Mouse (Mus musculus) G1E (cell line): ENCODE data around the gene Cnpy4.

Experiments
- CTCF ChIP-seq: IDR thresholded peaks from 2 replicates; pipeline ENCODE4 v1.5.1; 2012; ENCODE audit warnings: low read depth, low read length, inconsistent platforms, mixed read lengths
- GATA1 ChIP-seq: IDR thresholded peaks from 2 replicates; pipeline ENCODE4 v1.6.1; 2012; ENCODE audit warnings: borderline replicate concordance, low read length, inconsistent platforms, mixed read lengths
- TAL1 ChIP-seq: conservative IDR thresholded peaks from 2 replicates; pipeline ENCODE4 v1.6.1; 2012; ENCODE audit warnings: low read depth, low read length, inconsistent platforms, mixed read lengths

DNA sequence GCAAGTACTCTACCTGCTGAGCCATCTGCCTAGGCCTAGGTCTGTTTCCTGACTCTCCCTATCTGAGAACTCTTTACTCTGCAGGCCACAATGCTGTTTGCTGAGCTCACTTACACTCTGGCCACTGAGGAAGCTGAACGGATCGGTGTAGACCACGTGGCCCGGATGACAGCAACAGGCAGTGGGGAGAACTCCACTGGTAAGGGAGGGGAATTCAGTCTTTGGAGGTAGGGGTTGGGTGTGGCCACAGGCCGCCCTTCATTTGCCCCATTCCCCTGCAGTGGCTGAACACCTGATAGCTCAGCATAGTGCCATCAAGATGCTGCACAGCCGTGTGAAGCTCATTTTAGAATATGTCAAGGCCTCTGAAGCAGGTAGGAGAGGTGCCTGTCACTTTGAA lies 24.2 kb upstream of the Cnpy4 start:
- TF ChIP-seq GATA1 (no peak), CTCF (no peak), TAL1 (no peak)
